Mouse (Mus musculus) retina, postnatal 1 day (tissue): ENCODE data around the gene Asxl1.
"Not testable (repeated sequence)": the region's sequence is repeated elsewhere in the genome, so short reads cannot be mapped to it uniquely, and the experiment has no call there.

Source experiments
- DNase-seq: peaks from one replicate; pipeline ENCODE4 v3.0.0-alpha.2; 2012

Gene Asxl1

DNA sequence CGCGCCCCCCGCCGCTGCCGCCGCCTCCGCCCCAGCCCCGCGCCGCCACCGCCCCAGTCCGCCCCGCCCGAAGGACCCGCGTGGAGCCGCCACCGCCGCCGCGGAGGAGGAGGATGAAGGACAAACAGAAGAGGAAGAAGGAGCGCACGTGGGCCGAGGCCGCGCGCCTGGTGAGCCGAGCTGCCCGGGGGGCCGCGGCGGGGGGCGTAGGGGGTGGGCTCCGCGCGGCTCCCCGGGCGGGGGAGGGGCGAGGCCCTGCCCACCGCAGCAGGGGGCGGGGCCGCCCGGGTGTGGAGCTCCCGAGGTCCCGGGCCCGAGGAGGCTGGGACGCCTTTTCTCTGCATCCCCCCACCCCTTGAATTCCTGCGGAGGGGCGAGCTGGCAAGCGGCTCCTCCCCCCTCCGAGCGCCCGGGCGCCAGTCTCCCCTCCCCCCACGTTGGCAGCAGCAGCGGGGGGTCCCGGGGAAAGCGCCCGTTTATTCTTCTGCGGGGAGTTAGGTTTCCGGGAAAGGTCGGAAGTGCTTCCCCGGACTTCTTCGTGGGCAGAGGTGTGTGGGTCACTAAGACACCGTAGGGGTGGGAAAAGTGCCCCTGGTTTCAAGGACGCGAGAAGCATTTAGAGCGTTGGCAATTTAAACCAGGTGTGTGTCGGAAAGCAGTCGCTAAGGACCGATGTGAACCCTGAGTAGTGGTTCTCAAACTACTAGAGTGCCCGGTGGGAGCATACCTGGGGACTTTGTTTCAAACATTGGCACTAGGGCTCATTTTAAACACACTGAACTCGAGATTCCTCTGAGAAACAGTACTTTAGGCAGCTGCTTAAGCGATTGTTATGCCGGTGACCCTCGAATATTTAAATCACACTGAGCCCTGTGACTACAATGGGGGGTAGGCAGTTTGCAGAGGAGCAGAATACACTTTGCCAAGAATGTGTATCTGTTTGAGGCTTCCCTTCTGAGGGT is 873 bp downstream of the Asxl1 start:
- peak; percentile 88 for DNase-seq

DNA sequence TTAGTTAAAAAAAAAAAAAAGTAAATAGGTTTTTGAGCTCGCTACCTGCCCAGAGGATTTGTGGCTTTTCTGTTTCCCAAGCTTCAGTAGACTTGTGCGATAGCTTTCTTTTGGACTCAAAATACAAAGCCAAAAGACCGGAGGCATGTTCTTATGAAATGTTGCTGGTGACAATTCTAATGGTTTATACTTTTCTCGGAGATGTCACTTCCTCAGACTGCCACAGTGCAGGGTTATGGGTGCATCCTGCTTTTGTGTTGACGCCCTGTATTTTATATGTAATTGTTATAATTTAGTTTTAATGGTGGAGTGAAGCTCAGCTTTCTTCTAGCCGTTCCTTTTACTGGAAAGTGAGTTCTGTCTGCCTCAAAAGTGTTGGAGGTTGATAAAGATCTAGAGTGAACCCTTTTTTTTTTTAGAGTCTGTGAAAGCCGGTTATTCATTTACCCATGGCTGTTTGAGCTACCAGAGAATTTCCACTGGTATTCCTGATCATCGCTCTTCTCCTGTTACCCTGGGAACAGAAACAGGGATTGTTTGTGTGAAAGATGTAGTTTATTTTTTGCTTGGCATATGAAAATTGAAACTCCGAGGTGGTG is 1.7 kb downstream of the Asxl1 start:
- DNase-seq, result no peak

DNA sequence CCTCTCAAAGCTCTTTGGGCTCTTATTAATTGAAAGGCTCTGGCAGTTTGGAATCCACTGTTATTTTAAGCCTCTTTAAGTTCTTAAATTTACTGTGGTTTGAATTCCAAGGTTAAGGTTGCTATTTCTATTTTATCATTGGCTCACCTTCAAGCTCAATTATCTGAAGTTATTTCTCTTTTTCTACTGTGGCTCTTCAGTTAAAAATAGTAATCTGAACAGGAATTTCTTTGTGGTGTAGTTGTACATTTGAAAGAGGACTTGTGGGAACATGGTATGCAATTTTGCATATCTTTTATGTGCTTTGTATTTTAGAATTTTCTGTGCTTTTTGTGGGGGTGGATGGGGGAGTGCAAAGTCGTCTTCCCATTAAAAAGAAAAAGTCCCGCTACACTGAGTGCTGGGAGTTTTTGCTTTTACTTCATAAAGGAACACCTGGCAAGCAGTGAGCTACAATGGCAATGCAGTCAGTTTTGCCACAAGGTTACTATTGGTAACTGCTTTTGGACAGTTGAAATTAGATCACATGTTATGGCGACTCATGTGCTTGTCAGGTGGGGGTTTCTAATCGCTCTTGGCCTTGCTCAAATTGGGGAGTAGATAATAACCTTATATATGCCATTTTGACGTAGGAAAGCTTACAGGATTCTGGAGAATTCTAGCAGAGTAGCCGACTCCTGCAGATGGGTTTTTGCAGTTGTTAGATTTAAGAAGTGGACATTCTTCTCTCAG is 2.6 kb downstream of the Asxl1 start:
- DNase-seq, result no peak

DNA sequence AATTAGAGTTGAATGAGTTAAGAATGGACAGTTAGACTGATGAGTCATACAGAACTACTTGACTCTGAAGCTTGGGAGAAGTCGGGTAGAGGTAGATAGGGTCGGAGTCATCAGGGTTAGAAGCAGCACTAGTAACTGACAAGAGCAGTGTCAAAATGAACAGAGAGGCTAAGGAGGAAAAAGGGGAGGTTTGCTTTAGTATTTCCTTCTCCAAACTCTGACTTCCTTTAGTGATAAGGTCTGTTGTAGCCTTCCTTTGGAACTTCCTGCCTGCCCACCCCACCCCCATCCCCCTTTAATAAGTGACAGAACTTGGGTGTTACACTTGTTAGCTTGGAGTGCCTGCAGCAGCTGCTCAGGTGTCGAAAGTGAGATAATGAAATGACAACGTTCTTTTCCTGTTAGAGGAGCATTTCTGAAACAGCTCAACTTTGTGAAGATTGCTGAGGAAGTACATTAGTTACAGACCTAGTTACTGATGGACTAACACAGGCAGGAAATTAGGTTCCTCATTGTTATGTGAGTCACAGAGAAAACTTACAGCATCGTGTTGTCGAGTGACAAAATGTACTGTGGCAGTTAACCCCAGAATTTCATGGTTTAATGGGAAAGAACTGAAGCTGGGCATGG is 5.0 kb downstream of the Asxl1 start:
- peak; percentile 11 for DNase-seq

DNA sequence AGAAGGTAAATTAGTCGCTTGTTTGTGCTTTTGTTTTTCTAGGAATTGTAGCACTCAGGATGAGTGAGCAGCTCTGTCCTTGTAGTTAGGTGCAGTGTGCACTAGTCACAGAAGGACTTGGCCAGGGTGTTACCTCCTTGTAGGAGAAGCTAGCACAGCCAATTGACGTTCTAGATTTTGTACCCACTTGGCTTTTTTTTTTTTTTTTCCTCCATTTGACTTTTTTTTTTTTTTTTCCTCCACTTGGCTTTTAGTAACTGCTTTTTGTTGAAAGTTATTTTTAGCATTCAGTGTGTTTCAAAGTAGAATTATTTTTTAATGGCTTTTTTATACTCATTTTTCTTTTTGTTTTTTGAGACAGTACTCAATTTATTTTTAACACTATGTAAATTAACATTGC is 9.0 kb downstream of the Asxl1 start:
- DNase-seq, result no peak

DNA sequence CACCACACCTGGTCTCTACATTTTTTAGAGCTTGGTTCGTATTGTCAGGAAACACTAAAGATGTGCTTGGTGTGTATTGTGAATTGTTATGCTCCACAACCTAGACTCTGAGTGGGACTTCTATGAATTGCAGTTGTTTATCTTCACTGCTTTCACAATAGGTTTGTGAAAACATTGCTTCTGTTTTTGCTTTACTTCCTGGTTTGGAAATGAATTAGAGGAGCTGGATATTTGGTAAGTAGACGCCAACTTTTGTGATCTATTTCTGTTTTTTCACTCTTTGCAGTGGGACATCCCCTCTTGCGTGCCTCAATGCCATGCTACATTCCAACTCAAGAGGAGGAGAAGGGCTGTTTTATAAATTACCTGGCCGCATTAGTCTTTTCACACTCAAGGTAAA is 11.2 kb downstream of the Asxl1 start:
- DNase-seq, result no peak

DNA sequence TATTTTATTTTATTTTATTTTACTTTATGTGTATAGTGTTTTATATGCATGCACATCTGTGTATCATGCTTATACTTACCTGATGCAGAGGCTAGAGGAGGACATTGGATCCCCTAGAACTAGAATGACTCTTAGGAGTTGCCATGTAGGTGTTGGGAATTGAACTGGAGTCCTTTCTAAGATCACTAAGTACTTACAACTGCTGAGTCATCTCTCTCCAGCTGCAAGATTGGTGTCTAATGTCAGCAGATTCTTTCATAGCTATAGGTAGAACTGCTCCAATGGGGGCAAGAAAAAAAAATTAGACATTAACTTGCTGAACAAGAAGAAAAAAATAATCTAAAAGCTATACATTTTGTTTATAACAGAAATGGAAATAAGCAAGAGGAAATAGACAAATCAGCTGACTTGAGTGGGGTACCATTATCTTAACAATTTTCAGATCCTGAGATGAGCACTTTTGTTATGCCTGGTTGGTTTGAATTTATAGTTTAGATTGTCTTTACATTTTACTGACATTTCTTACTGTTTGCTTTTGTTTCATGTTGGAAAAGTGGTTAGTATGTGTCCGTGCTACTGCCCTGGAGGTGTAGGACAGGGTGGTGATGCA is 15.6 kb downstream of the Asxl1 start:
- DNase-seq, result no peak

DNA sequence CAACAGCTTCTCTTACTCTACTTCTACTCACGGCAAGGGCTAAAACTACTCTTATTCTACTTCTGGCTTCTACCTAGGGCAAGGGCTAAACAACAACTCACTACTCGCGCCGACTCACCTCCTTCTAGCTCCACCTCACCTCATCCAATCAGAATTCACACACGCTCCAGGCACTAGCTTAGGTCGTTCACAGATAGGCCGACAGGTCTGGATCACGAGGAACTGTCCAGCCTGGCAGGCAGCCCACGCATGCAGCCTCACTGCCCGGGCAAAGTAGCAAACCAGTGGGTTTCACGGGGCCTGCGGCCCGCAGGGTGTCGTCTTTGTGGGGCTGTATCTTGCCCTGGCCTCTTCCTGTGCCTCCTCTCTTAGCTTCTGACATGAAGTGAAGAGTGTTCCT is 18.9 kb downstream of the Asxl1 start:
- DNase-seq, result not testable (repeated sequence)

DNA sequence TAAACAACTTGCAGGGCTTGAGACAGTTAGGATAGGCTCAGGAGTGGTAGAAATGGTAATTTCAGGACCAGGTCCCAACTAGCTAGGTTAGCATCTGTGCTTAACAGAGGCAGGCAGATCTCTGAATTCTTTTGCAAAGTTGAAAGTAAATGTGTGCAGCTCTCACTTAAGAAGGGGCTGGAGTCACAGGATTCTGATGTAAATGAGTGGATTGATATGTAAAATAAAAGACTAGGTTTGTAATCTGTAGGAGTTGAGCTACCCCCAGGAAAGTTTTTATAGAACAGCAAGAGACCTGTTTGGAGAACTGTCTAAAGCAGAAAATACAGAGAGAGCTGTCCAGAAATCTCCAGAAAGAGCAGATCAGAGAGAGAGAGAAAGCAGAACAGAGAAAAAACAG is 25.2 kb downstream of the Asxl1 start:
- DNase-seq, result no peak

DNA sequence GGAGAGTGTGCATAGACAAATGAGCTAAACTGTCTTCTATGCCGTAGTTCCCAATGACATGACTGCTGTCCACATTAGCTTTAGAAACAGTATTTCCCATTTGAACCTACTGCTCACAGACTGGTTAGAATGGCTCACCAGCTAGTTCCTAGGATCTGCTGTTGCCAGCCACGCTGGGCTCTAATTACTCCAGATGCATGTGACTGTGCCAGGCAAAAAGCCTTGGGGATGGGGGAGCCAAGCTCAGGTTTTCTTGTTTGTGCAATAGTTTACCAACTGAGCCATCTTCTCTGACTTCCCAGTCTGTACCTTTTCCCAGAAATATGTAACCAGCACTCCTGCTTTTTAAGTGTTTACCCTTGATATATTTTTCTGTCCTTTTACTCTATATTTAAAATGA is 29.8 kb downstream of the Asxl1 start:
- no peak for DNase-seq

DNA sequence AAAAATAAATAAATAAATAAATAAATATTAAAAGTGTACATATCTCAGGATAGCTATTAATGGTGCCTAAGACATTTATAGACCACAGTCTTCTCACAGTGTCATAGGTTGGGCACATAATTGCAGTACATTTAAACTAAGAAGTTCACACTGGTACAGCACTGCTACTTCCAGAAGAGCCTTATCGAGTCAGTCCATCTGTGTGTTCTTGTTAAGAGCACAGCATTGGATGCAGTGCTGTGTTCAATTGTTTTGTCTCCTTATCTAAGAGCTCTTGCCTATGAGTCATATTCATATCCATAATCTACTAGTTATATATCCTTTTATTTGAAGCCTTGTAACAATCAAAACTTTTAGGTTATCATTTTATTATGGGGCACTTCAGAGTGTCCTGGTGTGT is 34.9 kb downstream of the Asxl1 start:
- DNase-seq, result no peak

DNA sequence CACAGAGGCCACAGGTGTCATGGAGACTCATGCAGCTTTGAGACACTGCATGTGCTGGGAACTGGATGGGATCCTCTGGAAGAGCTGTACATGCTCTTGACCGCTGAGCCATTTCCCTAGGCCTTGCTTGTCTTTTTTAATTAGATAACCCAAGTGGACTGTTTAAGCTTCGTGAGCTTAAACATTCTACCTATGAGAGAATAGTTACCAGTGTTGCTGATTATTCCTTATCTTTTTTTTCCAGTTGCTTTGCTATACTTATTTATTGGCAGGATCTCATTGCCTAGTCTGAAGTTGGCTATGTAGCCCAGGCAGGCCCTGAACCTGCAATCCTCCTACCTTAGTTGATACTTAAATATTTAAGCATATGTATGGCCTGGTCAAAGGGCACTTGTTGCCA is 44.2 kb downstream of the Asxl1 start:
- no peak for DNase-seq

DNA sequence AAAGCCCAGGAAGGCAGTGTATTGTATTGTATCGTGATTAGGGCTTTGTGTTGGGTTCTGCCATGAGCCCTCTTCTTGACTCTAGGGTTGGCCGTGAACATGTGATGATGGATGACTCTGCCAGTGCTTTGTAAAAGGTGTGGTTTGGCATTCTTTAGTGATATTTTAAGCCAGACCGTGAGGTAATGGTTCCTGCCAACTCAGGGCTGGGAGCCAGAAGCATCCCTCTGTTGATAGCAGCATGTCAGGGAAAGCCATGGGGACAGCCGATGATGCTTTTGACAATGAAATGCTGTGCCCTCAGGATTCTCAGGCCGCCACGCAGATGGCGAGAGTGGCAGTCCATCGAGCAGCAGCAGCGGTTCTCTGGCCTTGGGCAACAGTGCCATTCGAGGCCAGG is 47.4 kb downstream of the Asxl1 start:
- DNase-seq, result no peak

DNA sequence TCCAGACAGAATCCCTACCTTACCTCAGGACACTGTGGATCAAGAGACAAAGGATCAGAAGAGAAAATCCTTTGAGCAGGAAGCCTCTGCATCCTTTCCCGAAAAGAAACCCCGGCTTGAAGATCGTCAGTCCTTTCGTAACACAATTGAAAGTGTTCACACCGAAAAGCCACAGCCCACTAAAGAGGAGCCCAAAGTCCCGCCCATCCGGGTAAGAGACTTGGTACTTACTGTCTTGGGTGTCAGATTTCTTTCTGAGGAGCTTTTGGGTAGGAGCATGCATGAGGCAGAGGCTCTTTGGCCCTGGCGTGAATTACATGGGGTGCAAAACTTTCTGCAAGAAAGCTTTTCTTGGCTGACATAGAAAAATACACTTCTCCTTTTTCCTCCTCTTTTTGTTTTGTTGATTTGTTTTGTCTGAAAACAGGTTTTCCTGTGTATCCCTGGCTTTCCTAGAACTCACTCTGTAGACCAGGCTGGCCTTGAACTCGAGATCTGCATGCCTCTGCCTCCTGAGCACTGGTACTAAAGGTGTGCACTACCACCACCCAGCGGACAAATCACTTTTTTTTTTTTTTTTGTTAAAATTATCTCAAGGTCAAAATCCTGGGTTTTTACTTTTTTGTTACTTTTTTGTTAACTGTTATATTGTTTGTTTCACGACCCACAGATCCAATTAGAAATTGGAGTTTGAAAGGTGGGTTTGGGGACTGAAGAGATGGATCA is 52.3 kb downstream of the Asxl1 start:
- DNase-seq, result no peak

DNA sequence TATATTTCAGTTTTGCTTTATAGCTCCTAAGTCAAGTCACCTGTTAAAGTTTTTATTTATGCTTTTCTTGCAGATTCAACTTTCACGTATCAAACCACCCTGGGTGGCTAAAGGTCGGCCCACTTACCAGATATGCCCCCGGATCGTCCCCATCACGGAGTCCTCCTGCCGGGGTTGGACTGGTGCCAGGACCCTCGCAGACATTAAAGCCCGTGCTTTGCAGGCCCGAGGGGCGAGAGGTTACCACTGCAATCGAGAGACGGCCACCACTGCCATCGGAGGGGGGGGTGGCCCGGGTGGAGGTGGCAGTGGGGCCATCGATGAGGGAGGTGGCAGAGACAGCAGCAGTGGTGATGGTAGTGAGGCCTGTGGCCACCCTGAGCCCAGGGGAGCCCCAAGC is 53.5 kb downstream of the Asxl1 start:
- no peak for DNase-seq

DNA sequence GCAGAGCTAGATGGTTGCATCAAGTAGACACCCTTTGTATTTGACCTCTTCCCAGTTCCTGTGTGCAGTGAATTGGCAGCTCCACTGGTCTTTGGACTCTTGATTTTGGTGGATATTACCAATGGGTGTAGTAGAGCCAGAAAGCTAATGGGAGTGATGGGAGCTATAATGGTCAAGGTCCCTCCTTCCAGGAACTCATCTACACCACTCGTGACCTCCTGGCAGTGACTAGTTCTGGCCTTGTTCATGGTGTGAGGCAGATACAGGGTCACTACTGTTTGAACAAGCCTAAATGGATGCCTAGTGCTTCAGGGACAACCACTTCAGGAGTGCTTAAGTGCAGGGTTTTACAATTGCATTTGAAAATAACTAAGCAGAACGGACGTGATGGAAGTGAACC is 58.4 kb downstream of the Asxl1 start:
- DNase-seq, result no peak

DNA sequence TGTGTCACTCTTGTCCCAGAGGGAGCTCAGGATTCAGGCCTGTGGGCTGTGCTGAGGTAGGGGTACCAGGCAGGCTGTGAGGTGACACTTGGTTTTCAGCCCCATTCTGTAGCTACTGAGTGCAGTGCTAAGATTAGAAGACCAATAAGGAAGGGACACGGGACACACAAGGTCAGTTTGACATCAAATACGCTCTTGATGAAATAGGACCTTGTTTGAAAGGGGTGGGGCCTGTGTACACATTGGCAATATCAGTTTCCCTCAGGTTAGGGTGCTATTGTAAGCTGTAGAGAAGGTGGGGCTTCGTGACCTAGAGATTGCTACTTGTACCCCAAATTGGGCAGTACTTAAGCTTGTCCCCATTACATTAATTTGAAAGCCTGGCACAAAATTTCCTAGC is 59.3 kb downstream of the Asxl1 start:
- DNase-seq, result no peak

DNA sequence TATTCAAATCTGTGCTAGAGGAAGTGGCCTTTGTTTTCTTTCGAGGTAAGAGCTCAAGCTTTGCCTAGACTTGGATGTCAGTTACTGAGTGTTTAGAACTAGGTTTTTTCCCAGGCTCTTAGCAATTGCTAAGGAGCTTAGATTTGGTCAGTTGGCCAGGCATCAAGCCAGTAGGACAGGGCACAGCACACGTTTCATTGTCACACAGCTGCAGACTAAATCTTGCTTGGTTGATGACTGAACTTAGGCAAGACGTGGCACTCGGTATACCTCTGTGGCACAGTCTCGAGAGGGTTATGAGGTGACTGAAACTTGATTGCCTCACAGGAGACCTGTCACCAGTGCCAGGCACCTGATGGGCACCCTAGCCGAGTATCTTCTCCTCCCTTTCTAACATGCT is 61.3 kb downstream of the Asxl1 start:
- no peak for DNase-seq

DNA sequence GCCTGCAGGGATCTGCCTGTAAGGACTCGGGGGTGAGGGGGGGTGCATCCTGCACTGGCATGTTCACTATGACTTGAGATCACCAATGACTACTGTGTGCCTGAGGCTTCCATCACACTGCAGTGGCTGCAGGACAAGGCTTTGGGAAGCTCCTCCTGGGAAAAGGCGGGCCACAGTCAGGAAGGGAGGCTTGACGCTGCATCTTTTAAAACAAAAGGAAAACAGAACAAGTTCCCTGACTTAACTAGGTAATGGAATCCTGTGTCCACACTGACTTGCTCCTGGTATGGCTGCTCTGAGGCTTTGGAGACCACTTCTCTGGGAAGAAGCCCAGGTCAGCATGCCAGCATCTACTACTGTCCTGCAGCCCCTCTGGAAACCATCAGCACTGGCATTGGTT is 63.3 kb downstream of the Asxl1 start:
- no peak for DNase-seq

DNA sequence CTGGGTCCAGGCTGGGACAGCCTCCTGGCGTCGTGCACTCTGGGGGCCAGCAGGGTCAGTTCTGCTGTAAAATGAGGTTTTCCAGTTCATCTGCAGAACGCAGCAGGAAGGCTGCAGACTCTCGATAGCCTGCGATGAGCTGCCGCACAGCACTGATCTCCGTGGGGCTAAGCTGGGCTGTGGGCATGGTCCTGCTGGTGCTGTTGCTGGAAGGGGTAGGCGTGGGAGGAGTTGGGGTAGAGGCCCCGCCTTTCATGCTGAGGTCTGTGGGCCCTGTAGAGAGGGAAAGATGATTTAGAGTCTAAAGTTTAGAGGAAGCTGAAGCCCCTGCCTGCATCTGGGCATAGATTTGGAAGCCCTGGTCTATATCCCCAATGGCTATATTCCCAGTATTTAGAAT is 65.9 kb downstream of the Asxl1 start:
- DNase-seq, result no peak

DNA sequence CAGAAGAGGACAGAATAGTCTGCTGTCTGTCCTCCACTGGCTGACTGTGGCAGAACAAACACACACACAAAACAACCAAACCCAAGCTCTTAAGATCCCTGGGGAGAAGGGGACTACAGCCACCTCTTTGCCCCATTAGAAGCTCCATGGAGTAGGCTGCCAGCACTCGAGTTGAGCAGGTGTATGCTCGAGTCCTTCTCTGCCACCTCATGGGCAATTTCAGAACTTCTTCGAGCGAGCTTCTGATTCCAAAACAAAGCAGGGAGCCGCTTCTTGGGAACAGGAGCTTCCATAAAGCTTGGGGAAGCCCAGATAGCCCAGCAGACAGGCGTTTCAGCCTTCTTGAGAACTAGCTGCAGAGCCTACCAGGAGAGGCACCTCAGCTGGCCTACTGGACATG is 66.9 kb downstream of the Asxl1 start:
- no peak for DNase-seq

DNA sequence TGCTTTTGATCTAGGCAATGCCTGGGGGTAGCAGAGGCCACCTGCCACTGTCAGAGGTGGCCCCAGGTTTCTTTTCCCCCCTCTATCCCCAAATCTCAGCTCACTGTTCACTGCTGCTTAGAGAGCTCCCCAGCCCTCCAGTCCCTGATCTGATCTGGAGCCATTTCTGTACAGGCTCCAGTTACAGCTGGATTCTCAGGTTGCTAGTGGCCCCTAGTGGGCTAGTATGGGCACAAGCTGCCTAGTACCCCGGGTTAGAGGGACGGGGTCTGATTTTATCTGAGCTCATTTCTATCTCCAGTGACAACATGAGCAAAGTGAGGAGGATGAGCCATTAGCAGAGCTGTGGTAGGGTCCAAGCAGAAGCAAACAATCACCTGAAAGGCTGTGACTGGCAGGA is 69.0 kb downstream of the Asxl1 start:
- DNase-seq, result peak; percentile 44
